20 mouse cellular contexts compared by ENCODE assay signal in genomic region chr1:70861672-70862071, GRCm38 (mm10).
DNase-seq lines count a peak whose midpoint lies in the region; ATAC-seq and TF ChIP-seq lines count a peak whose summit lies in the region.
"Had no signal": no experiment of that assay in that cellular context is flagged by ENCODE, and none has a peak within 500 bp of the region (broad histone marks: within the 10 kb centered on the region; RNA-seq: fewer than 3 reads in every experiment).

No protein-coding gene starts in this region.

- H3K4me1 ChIP-seq in midbrain, embryonic 13.5 days (replicated peaks), result peaks cover 14% of the 10 kb centered on the region; the same call in 1 of the 2 replicates
- no peaks in the 10 kb centered on the region for H3K4me1 ChIP-seq in midbrain, embryonic 16.5 days (ENCODE audit: control insufficient read depth, insufficient read depth, low read length)
- H3K4me1 ChIP-seq: embryonic facial prominence, embryonic 10.5 days had no signal

- no peak for TF ChIP-seq CTCF in brain, embryonic 14.5 days (IDR thresholded peaks at IDR 0.05; ENCODE audit: borderline replicate concordance, extremely low read depth, insufficient read depth, insufficient read length)

- no peaks in the 10 kb centered on the region for H3K9me3 ChIP-seq in midbrain, embryonic 13.5 days
- H3K9me3 ChIP-seq in midbrain, embryonic 16.5 days (replicated peaks; ENCODE audit: control insufficient read depth, low read length, poor library complexity, severe bottlenecking), result no peaks in the 10 kb centered on the region
- H3K9me3 ChIP-seq: embryonic facial prominence, embryonic 10.5 days; heart, embryonic 15.5 days had no signal

- peak; percentile 47; the same call in 1 of the 2 replicates for ATAC-seq in frontal cortex, adult (ENCODE audit: low TSS enrichment)
- ATAC-seq in midbrain, embryonic 13.5 days, result peak; percentile 71
- ATAC-seq in midbrain, embryonic 16.5 days, result no peak
- ATAC-seq: hindbrain, postnatal 0 days; intestine, postnatal 0 days had no signal

- H3K27me3 ChIP-seq in midbrain, embryonic 13.5 days, result no peaks in the 10 kb centered on the region
- H3K27me3 ChIP-seq in midbrain, embryonic 16.5 days (ENCODE audit: control insufficient read depth, insufficient read depth, low read depth, low read length), result no peaks in the 10 kb centered on the region
- H3K27me3 ChIP-seq: heart, embryonic 15.5 days had no signal

- no peak for TF ChIP-seq POLR2A in brain, embryonic 14.5 days (IDR thresholded peaks at IDR 0.05; ENCODE audit: borderline replicate concordance, extremely low read depth, insufficient read depth, insufficient read length, poor library complexity, severe bottlenecking)

- no peak overlapping the region for H3K4me3 ChIP-seq in midbrain, embryonic 13.5 days (replicated peaks)
- no peak overlapping the region for H3K4me3 ChIP-seq in midbrain, embryonic 16.5 days (ENCODE audit: low read depth, low read length)
- H3K4me3 ChIP-seq: embryonic facial prominence, embryonic 10.5 days; heart, embryonic 15.5 days; left cerebral cortex, adult 2 months had no signal

- H3K4me2 ChIP-seq in midbrain, embryonic 13.5 days (replicated peaks), result no peak overlapping the region
- no peak overlapping the region for H3K4me2 ChIP-seq in midbrain, embryonic 16.5 days (ENCODE audit: low read length)
- H3K4me2 ChIP-seq: heart, embryonic 15.5 days; liver, embryonic 11.5 days had no signal

- no peak overlapping the region for H3K9ac ChIP-seq in midbrain, embryonic 13.5 days (replicated peaks)
- no peak overlapping the region for H3K9ac ChIP-seq in midbrain, embryonic 16.5 days (ENCODE audit: low read depth, low read length)
- H3K9ac ChIP-seq: heart, embryonic 15.5 days had no signal

- 30% methylated on average over 2 of the region's 2 CpGs for WGBS in midbrain, embryonic 13.5 days
- WGBS in midbrain, embryonic 16.5 days, result 25% methylated on average over 2 of the region's 2 CpGs

- H3K27ac ChIP-seq in midbrain, embryonic 13.5 days, result no peak overlapping the region
- no peak overlapping the region for H3K27ac ChIP-seq in midbrain, embryonic 16.5 days (ENCODE audit: low read length)
- H3K27ac ChIP-seq: embryonic facial prominence, embryonic 10.5 days; heart, embryonic 15.5 days; hindbrain, postnatal 0 days; left cerebral cortex, adult 2 months had no signal

- H3K36me3 ChIP-seq in midbrain, embryonic 13.5 days, result no peaks in the 10 kb centered on the region
- H3K36me3 ChIP-seq in midbrain, embryonic 16.5 days (ENCODE audit: control insufficient read depth, insufficient read depth, low read length), result no peaks in the 10 kb centered on the region
- H3K36me3 ChIP-seq: embryonic facial prominence, embryonic 10.5 days; heart, embryonic 15.5 days had no signal

- DNase-seq in frontal cortex, postnatal 25 days (ENCODE audit: low spot score in 2 of 2), result no peak
- DNase-seq in brain, embryonic 14.5 days (ENCODE audit: low read depth), result peak; percentile 67
- no peak for DNase-seq in gastrocnemius, adult 8-10 months (ENCODE audit: low spot score in 2 of 2)
- DNase-seq in spleen, adult 18-20 months, result no peak
- DNase-seq: adrenal gland, adult 2 months; B cell, adult 2 months; cerebellum, adult 9-10 months; gastrocnemius, postnatal 25 days; heart, postnatal 4 days; lung, adult 18-20 months; thymus, postnatal 4 days had no signal
